Mouse (Mus musculus) thymus, adult 2 months (tissue): ENCODE results near the gene Bcas3. TPM values are rescaled to one million over a fixed set of nuclear protein-coding genes. Genes with fewer than 3 reads are reported as not detected.

Experiments used
- DNase-seq: peaks from one replicate; pipeline ENCODE4 v3.0.0; 2021
- H3K27ac ChIP-seq: fragments of 200-500 bp; 2 replicates; pipeline ENCODE4 v1.5.1; 2012; ENCODE audit warnings: low read length, control low read depth; ENCODE audit not compliant: control insufficient read depth, insufficient read depth
- H3K27me3 ChIP-seq: fragments of 200-500 bp; 2 replicates; pipeline ENCODE4 v1.6.1; 2012; ENCODE audit warnings: mild to moderate bottlenecking, low read length, moderate library complexity, mixed read lengths; ENCODE audit not compliant: control insufficient read depth, insufficient read depth
- H3K36me3 ChIP-seq: fragments of 200-500 bp; 2 replicates; pipeline ENCODE4 v1.6.1; 2012; ENCODE audit warnings: mild to moderate bottlenecking, low read length, moderate library complexity; ENCODE audit not compliant: control insufficient read depth, insufficient read depth
- H3K4me1 ChIP-seq: fragments of 200-500 bp; replicated peaks from 2 replicates; pipeline ENCODE4 v1.6.1; 2012; ENCODE audit warnings: low read length; ENCODE audit not compliant: control insufficient read depth, insufficient read depth
- H3K4me3 ChIP-seq: fragments of 200-500 bp; 2 replicates; pipeline ENCODE4 v1.5.1; 2012; ENCODE audit warnings: mild to moderate bottlenecking, low read length, control low read depth, moderate library complexity; ENCODE audit not compliant: control insufficient read depth, insufficient read depth
- CTCF ChIP-seq: fragments of 200-500 bp; IDR thresholded peaks from 2 replicates; pipeline ENCODE4 v1.5.1; 2012; ENCODE audit warnings: mild to moderate bottlenecking, control low read depth, low read length, moderate library complexity, borderline replicate concordance; ENCODE audit not compliant: control insufficient read depth, poor library complexity, insufficient read depth; ENCODE audit errors: extremely low read depth
- POLR2A ChIP-seq: fragments of 200-500 bp; IDR thresholded peaks from 2 replicates; pipeline ENCODE4 v1.6.1; 2012; ENCODE audit warnings: mild to moderate bottlenecking, low read length, control low read depth, moderate library complexity; ENCODE audit not compliant: control insufficient read depth, poor library complexity, insufficient read depth; ENCODE audit errors: extremely low read depth
- WGBS: fragments of 180-500 bp; shearing (Covaris S2); methylation state at CpG from one replicate; pipeline ENCODE4 v1.1.7; 2018; 5-methylcytosine and 5-hydroxymethylcytosine counted together
- polyA plus RNA-seq: library from polyadenylated mRNA; depleted of rRNA; stranded (reverse); fragments of >200 nt; gene quantifications from 2 replicates; pipeline ENCODE4 v1.2.3, GENCODE M21; 2012

Gene Bcas3
- polyA plus RNA-seq, 1 experiment, result 42.5 TPM

DNA sequence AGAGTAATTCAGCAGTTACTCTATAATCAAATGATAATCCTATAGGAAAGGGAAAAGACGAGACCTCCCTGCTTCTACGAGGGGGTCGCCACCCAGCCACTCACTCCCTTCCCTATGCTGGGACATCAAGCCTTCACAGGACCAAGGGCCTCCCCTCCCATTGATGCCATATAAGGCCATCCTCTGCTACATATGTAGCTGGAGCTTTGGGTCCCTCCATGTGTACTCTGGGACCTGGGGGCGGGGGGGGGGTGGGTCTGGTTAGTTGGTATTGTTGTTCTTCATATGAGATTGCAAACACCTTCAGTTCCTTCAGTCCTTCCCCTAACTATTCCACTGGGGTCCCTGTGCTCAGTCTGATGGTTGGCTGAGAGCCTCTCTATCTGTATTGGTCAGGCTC, 369.0 kb downstream of the Bcas3 start:
- Histone ChIP-seq H3K27me3 (no peaks in the 10 kb centered on the region), H3K4me1 (no peaks in the 10 kb centered on the region), H3K36me3 (no peaks in the 10 kb centered on the region), H3K4me3 (no peak overlapping the region), H3K27ac (no peak overlapping the region)
- DNase-seq, result no peak
- TF ChIP-seq CTCF (no peak), POLR2A (no peak)
- WGBS, result 95% methylated on average over 4 of the region's 4 CpGs

DNA sequence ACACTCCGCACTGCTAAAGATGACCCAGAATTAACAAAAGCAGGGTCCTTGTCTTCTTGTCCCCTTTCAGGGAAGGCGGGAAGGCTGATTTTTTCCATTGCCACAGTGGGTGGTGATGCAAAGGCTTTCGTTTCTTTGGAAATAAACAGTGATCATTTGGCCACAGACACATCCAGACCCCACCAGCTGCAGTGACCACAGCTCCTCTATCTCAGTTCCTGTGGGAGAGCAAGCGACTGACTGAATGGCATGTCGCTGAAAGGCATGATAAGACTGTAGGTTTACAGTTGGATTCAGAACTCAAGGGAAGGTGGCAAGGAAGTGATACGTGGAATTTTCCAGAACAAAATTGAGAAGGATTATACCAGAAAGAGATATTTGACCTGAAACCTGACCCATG, 371.2 kb downstream of the Bcas3 start:
- Histone ChIP-seq H3K4me1 (no peaks in the 10 kb centered on the region), H3K27ac (no peak overlapping the region), H3K36me3 (no peaks in the 10 kb centered on the region), H3K27me3 (no peaks in the 10 kb centered on the region), H3K4me3 (no peak overlapping the region)
- TF ChIP-seq POLR2A, result no peak
- TF ChIP-seq CTCF, result no peak
- no peak for DNase-seq
- WGBS, result 74% methylated on average over 6 of the region's 6 CpGs

DNA sequence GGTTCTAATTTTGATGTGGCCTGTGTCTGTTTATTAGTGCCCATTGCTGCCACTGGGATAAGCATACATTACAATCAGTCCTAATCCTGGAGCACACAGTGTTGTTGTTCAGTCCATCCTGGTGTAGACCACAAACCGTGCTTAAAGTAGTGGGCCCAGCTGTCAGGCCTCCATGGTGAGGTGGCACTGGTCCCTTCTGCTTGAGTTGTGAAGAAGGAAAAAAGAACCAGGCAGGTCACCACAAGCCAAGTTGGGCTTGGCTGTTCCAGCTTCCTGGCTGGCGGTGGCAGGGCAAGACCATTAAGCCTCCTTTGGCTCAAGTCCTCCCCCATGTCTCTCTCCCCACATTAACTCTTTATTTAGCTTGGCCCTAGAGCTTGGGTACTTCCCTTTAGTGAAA, 376.8 kb downstream of the Bcas3 start:
- H3K4me3 ChIP-seq, result no peak overlapping the region
- DNase-seq, result no peak
- TF ChIP-seq POLR2A, result no peak
- TF ChIP-seq CTCF, result no peak
- no peaks in the 10 kb centered on the region for H3K27me3 ChIP-seq
- H3K4me1 ChIP-seq, result no peaks in the 10 kb centered on the region
- no peaks in the 10 kb centered on the region for H3K36me3 ChIP-seq
- H3K27ac ChIP-seq, result no peak overlapping the region
- WGBS, result 82% methylated on average over 2 of the region's 2 CpGs

DNA sequence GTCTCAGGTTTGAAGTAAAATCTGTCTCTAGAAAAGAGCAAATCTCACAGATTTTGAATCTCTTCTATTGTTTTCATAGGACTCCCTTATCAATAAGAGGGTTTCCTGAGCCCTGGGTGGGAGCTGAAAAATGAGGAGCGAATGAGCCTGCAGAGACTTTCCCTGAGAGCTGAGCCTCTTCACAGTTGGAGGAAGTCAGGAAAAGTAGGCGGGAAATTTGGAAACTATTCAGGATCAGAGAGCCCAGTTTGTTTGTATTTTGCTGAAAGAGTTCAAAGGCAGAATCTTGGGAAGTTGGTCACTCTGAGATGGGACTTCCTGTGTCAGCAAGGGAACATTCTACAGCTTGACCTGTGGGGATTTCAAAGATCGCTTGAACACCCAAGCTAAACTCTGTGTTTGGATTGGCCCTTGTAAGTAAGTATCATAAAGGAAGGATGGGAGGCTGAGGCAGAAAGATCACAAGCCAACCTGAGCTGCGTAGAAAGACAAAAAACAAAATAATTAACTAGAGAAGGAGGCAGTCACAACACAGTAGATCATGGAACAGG, 379.6 kb downstream of the Bcas3 start:
- Histone ChIP-seq H3K36me3 (no peaks in the 10 kb centered on the region), H3K4me1 (no peaks in the 10 kb centered on the region), H3K4me3 (no peak overlapping the region), H3K27me3 (no peaks in the 10 kb centered on the region), H3K27ac (no peak overlapping the region)
- DNase-seq, result no peak
- 96% methylated on average over 4 of the region's 4 CpGs for WGBS
- no peak for TF ChIP-seq POLR2A
- no peak for TF ChIP-seq CTCF

DNA sequence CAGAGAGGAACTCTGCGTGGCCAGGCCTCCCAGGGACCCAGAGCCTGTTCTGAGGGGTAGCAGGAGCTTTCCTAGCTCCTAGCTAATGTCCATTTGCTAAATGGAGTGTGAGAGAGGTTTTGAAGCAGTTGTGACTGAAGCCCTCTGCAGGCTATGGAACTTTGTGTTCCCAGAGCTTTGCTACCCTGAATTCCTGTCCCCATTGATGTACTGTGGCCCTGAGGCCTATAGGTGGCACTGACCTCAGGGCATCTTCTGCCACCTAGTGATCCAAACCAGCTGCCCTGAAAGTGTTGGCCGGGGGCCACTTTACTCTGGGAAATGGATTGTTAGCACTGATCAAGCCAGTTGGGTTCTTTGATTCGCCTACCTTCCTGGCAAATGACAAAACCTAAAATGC, 380.6 kb downstream of the Bcas3 start:
- TF ChIP-seq POLR2A (no peak), CTCF (no peak)
- no peaks in the 10 kb centered on the region for H3K4me1 ChIP-seq
- H3K27me3 ChIP-seq, result no peaks in the 10 kb centered on the region
- no peak overlapping the region for H3K4me3 ChIP-seq
- no peak for DNase-seq
- H3K27ac ChIP-seq, result no peak overlapping the region
- no peaks in the 10 kb centered on the region for H3K36me3 ChIP-seq
- 92% methylated on average over 3 of the region's 3 CpGs for WGBS

DNA sequence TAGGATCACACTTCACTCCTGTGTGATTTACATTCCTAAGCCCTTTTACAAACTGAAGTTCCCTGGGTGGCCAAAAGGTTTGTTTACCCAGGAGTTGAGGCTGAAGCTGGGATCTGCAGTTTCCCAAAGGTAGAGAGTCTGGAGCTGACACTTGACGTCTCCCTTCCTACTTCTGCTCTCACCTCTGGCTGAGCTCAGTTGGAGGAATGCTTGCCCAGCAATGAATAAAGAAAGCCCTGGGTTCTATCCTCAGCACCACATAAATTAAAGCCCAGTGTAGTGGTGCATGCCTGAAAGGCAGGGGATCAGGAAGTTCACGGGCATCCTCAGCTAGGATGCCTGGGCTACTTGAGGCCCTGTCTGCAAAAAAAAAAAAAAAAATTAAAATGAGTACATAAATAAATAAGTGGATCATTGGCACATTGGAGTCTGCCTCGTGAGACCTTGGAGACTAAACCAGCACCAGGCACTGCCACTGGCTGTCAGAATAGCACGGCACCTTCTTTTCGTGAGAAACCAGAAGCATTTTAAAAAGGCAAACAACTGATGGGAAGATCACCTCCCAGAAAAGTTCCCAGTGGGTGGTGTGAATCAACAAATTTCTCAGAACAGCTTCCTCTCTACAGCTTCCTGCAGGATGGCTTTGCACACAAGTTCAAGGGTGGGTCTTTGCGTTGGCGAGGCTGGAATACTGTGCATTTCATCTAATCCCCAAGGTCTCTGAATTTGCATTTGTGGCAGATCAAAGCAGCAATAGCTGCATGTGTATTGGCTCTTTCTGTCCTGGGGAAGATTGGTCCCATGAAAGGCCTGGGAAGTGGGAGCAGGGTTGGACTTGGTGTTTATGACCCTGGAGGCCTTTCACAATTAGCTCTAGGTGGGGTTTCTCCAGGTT, 381.6 kb downstream of the Bcas3 start:
- Histone ChIP-seq H3K4me3 (no peak overlapping the region), H3K27me3 (no peaks in the 10 kb centered on the region), H3K36me3 (no peaks in the 10 kb centered on the region), H3K4me1 (no peaks in the 10 kb centered on the region), H3K27ac (no peak overlapping the region)
- WGBS, result 95% methylated on average over 7 of the region's 7 CpGs
- no peak for DNase-seq
- TF ChIP-seq CTCF (no peak), POLR2A (no peak)
